Mouse (Mus musculus) G1E (cell line): Measurements from ENCODE around the gene Cmss1.

ENCODE experiments used
- CTCF ChIP-seq: IDR thresholded peaks from 2 replicates; pipeline ENCODE4 v1.5.1; 2012; ENCODE audit warnings: low read depth, low read length, inconsistent platforms, mixed read lengths
- GATA1 ChIP-seq: IDR thresholded peaks from 2 replicates; pipeline ENCODE4 v1.6.1; 2012; ENCODE audit warnings: borderline replicate concordance, low read length, inconsistent platforms, mixed read lengths
- TAL1 ChIP-seq: conservative IDR thresholded peaks from 2 replicates; pipeline ENCODE4 v1.6.1; 2012; ENCODE audit warnings: low read depth, low read length, inconsistent platforms, mixed read lengths

DNA sequence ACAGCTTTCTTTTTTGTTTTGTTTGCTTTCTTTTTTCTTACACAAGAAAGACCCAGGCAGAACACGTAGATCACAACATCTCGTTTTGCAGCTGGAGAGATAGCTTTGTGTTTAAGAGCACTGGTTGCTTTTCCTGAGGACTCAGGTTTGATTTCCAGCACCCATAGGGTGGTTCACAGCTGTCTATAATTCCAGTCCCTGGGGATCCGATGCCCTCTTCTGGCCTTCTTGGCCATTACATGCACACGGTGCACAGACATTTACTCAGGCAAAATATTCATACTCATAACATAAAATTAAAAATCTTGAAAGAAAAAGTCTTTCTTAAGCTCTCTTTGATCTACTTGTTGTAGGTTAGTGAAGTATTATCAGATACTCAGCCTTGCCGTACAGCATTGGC lies 315.0 kb downstream of the Cmss1 start:
- TF ChIP-seq CTCF (no peak), TAL1 (no peak), GATA1 (no peak)
